18 mouse cellular contexts compared by ENCODE assay signal in the genomic region with DNA sequence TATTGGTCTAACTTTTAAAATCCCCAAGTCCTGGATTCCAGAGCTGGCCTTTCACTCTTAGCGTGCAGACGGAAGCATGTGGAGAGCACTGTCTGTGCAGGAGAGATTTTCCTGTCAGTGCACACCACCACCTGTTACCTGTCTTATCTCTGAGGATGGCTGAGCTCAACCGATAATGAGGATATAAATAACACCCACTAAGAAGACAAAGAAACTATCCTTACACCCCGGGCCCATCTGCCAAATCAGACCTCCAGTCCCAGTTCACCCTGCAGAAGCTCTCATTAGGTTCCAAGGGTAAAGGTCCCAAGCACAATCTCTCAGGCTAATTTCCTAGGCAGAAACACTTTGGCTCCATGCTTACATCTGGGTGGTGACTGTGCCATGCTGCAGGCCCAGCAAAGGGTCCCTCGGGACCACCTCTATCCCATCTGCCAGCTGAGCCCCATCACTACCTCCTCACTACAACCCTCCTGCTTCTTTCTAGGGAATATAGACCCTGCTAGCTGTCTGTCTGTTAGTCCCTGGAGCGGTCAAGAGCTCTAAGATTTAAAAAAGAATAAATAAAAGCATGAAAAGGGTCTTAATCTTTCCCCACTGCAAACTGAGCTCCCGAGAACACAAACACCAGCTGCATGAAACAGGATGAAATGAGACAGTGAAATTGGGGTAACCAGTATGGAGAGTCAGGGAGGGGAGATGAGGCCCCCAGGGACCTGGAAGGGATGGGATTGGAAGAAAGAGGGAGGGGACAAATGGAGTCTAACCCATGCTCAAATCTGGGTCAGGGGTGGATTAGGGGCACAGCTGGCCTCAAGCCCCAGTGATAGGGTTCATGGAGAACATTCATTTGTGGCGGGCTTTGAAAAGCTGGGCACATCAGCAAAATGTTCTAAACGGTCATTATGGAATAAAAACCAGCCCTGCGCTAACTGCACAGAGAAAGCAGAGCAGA. TPM values are rescaled to one million over a fixed set of nuclear protein-coding genes. Genes with fewer than 3 reads are reported as not detected.
DNase-seq lines count a peak whose midpoint lies in the region; ATAC-seq lines count a peak whose summit lies in the region.
"Had no signal": no experiment of that assay in that cellular context is flagged by ENCODE, and none has a peak within 500 bp of the region (broad histone marks: within the 10 kb centered on the region; RNA-seq: fewer than 3 reads in every experiment).

No protein-coding gene starts in this region.

- peaks cover 38% of the 10 kb centered on the region for H3K4me1 ChIP-seq in heart, embryonic 13.5 days
- peaks cover 19% of the 10 kb centered on the region for H3K4me1 ChIP-seq in midbrain, embryonic 12.5 days
- peaks cover 39% of the 10 kb centered on the region for H3K4me1 ChIP-seq in midbrain, embryonic 10.5 days
- H3K4me1 ChIP-seq in hindbrain, embryonic 13.5 days (replicated peaks) = peaks cover 32% of the 10 kb centered on the region
- peaks cover 35% of the 10 kb centered on the region for H3K4me1 ChIP-seq in neural tube, embryonic 13.5 days (replicated peaks)
- H3K4me1 ChIP-seq in kidney, embryonic 14.5 days (ENCODE audit: control insufficient read depth, insufficient read depth, low read length) = peaks cover 3% of the 10 kb centered on the region; the same call in 1 of the 2 replicates

- WGBS in heart, embryonic 13.5 days = 62% methylated on average over 10 of the region's 10 CpGs
- WGBS in midbrain, embryonic 12.5 days = 55% methylated on average over 10 of the region's 10 CpGs
- 79% methylated on average over 10 of the region's 10 CpGs for WGBS in midbrain, embryonic 10.5 days
- 39% methylated on average over 10 of the region's 10 CpGs for WGBS in hindbrain, embryonic 13.5 days
- WGBS in neural tube, embryonic 13.5 days = 40% methylated on average over 10 of the region's 10 CpGs
- WGBS in kidney, embryonic 14.5 days = 78% methylated on average over 10 of the region's 10 CpGs

- H3K9ac ChIP-seq in heart, embryonic 13.5 days = peak overlapping the region; percentile 29; the same call in 1 of the 2 replicates
- no peak overlapping the region for H3K9ac ChIP-seq in midbrain, embryonic 12.5 days (replicated peaks)
- H3K9ac ChIP-seq in hindbrain, embryonic 13.5 days = no peak overlapping the region
- 0 out of 2 replicates have a peak overlapping the region, but pooled peaks have one; percentile 8 for H3K9ac ChIP-seq in neural tube, embryonic 13.5 days
- no peak overlapping the region for H3K9ac ChIP-seq in kidney, embryonic 14.5 days (ENCODE audit: low read depth, low read length)
- H3K9ac ChIP-seq: forebrain, postnatal 0 days had no signal

- intact Hi-C loops in heart, postnatal 10 days (cut with DNase I) = no loop called here

- no peak overlapping the region for H3K4me3 ChIP-seq in heart, embryonic 13.5 days
- H3K4me3 ChIP-seq in midbrain, embryonic 12.5 days = no peak overlapping the region
- H3K4me3 ChIP-seq in midbrain, embryonic 10.5 days = no peak overlapping the region
- no peak overlapping the region for H3K4me3 ChIP-seq in hindbrain, embryonic 13.5 days
- H3K4me3 ChIP-seq in neural tube, embryonic 13.5 days = no peak overlapping the region
- no peak overlapping the region for H3K4me3 ChIP-seq in kidney, embryonic 14.5 days (ENCODE audit: low read length)
- H3K4me3 ChIP-seq: left cerebral cortex, adult 2 months had no signal

- H3K4me2 ChIP-seq in heart, embryonic 13.5 days = peak overlapping the region; percentile 29; the same call in 1 of the 2 replicates
- H3K4me2 ChIP-seq in midbrain, embryonic 12.5 days (replicated peaks) = no peak overlapping the region
- no peak overlapping the region for H3K4me2 ChIP-seq in hindbrain, embryonic 13.5 days
- H3K4me2 ChIP-seq in neural tube, embryonic 13.5 days = no peak overlapping the region; the same call in 1 of the 2 replicates
- H3K4me2 ChIP-seq in kidney, embryonic 14.5 days (replicated peaks; ENCODE audit: low read depth, low read length) = no peak overlapping the region

- no peak overlapping the region for H3K27ac ChIP-seq in heart, embryonic 13.5 days (replicated peaks)
- H3K27ac ChIP-seq in midbrain, embryonic 12.5 days (replicated peaks) = peak overlapping the region; percentile 31; the same call in 1 of the 2 replicates
- no peak overlapping the region for H3K27ac ChIP-seq in midbrain, embryonic 10.5 days (replicated peaks)
- peak overlapping the region; percentile 56 for H3K27ac ChIP-seq in hindbrain, embryonic 13.5 days
- H3K27ac ChIP-seq in neural tube, embryonic 13.5 days (replicated peaks) = peak overlapping the region; percentile 52
- no peak overlapping the region for H3K27ac ChIP-seq in kidney, embryonic 14.5 days (ENCODE audit: low read depth, low read length)
- H3K27ac ChIP-seq: left cerebral cortex, adult 2 months had no signal

- ATAC-seq in heart, embryonic 13.5 days (ENCODE audit: extremely low read depth, insufficient number of reproducible peaks, low FRiP score, low TSS enrichment) = no peak
- peak; percentile 46 for ATAC-seq in midbrain, embryonic 12.5 days (ENCODE audit: low FRiP score, low read depth)
- no peak for ATAC-seq in hindbrain, embryonic 13.5 days (ENCODE audit: low FRiP score)
- no peak for ATAC-seq in neural tube, embryonic 13.5 days (ENCODE audit: low read depth)
- ATAC-seq in kidney, embryonic 14.5 days (ENCODE audit: low FRiP score, low TSS enrichment) = no peak
- ATAC-seq: forebrain, postnatal 0 days; intestine, postnatal 0 days had no signal

- no peaks in the 10 kb centered on the region for H3K36me3 ChIP-seq in heart, embryonic 13.5 days
- H3K36me3 ChIP-seq in midbrain, embryonic 12.5 days = no peaks in the 10 kb centered on the region
- H3K36me3 ChIP-seq in midbrain, embryonic 10.5 days = no peaks in the 10 kb centered on the region
- H3K36me3 ChIP-seq in hindbrain, embryonic 13.5 days = no peaks in the 10 kb centered on the region
- no peaks in the 10 kb centered on the region for H3K36me3 ChIP-seq in neural tube, embryonic 13.5 days
- no peaks in the 10 kb centered on the region for H3K36me3 ChIP-seq in kidney, embryonic 14.5 days (ENCODE audit: control insufficient read depth, insufficient read depth, low read length)

- DNase-seq in heart, postnatal 10 days = no peak
- no peak for DNase-seq in midbrain, embryonic 10.5 days (ENCODE audit: low spot score)
- DNase-seq: adrenal gland, postnatal 25 days; cerebellum, adult 9-10 months; forebrain, postnatal 0 days; kidney, postnatal 10 days; lung, adult 2 months; lung, postnatal 36 days; thymus, postnatal 14 days had no signal

- no peaks in the 10 kb centered on the region for H3K9me3 ChIP-seq in heart, embryonic 13.5 days
- no peaks in the 10 kb centered on the region for H3K9me3 ChIP-seq in midbrain, embryonic 12.5 days
- no peaks in the 10 kb centered on the region for H3K9me3 ChIP-seq in midbrain, embryonic 10.5 days (replicated peaks)
- no peaks in the 10 kb centered on the region for H3K9me3 ChIP-seq in hindbrain, embryonic 13.5 days
- no peaks in the 10 kb centered on the region for H3K9me3 ChIP-seq in neural tube, embryonic 13.5 days
- no peaks in the 10 kb centered on the region for H3K9me3 ChIP-seq in kidney, embryonic 14.5 days (ENCODE audit: control insufficient read depth, low read length)

- H3K27me3 ChIP-seq in heart, embryonic 13.5 days (replicated peaks) = no peaks in the 10 kb centered on the region
- no peaks in the 10 kb centered on the region; the same call in 1 of the 2 replicates for H3K27me3 ChIP-seq in midbrain, embryonic 12.5 days
- H3K27me3 ChIP-seq in midbrain, embryonic 10.5 days (ENCODE audit: low read depth, poor library complexity, severe bottlenecking) = peaks cover 21% of the 10 kb centered on the region
- H3K27me3 ChIP-seq in hindbrain, embryonic 13.5 days = no peaks in the 10 kb centered on the region
- H3K27me3 ChIP-seq in neural tube, embryonic 13.5 days = no peaks in the 10 kb centered on the region
- no peaks in the 10 kb centered on the region for H3K27me3 ChIP-seq in kidney, embryonic 14.5 days (ENCODE audit: control insufficient read depth, insufficient read depth, low read length)

RNA-seq across cellular contexts. Expression of gene Gm10300, which starts 22.9 kb away (rescaled TPM):
- 0.08 and 0.13 TPM in 2 replicates for polyA plus RNA-seq in heart, embryonic 13.5 days (2015; fragmentation: Nextera tagmentation; extraction: Ambion mirVana)
- under 1 TPM in 1 of 2 experiments, not detected in 1; 0.10 TPM for total RNA-seq in heart, postnatal 10 days (2021)
- 0.15 TPM in 1 of 2 replicates, not detected in the other for polyA plus RNA-seq in midbrain, embryonic 12.5 days (2016; fragmentation: Nextera tagmentation; extraction: Ambion mirVana)
- polyA plus RNA-seq in midbrain, embryonic 10.5 days (2016; fragmentation: Nextera tagmentation; extraction: Ambion mirVana) = not detected in 2 replicates
- polyA plus RNA-seq in hindbrain, embryonic 13.5 days (2015; fragmentation: Nextera tagmentation; extraction: Ambion mirVana) = not detected in 2 replicates
- polyA plus RNA-seq in neural tube, embryonic 13.5 days (2015; fragmentation: Nextera tagmentation; extraction: Ambion mirVana) = 0.20 TPM in 1 of 2 replicates, not detected in the other
- polyA plus RNA-seq in kidney, embryonic 14.5 days (2014; fragmentation: Nextera tagmentation; extraction: Ambion mirVana) = 0.09 TPM in 1 of 2 replicates, not detected in the other
- total RNA-seq: ES-E14; left cerebral cortex, adult 2 months had no signal
- polyA plus RNA-seq: forebrain, postnatal 0 days; limb, embryonic 11.5 days had no signal

RNA-seq across cellular contexts. Expression of gene Epb41, which starts 23.5 kb away (rescaled TPM):
- 58.5 and 76.5 TPM in 2 replicates for polyA plus RNA-seq in heart, embryonic 13.5 days (2015; fragmentation: Nextera tagmentation; extraction: Ambion mirVana)
- 100 to 1,000 TPM in 1 of 2 experiments, 10 to 100 TPM in 1; 86.0 to 131 TPM for total RNA-seq in heart, postnatal 10 days (2021)
- 227 and 251 TPM in 2 replicates for polyA plus RNA-seq in midbrain, embryonic 12.5 days (2016; fragmentation: Nextera tagmentation; extraction: Ambion mirVana)
- 123 and 167 TPM in 2 replicates for polyA plus RNA-seq in midbrain, embryonic 10.5 days (2016; fragmentation: Nextera tagmentation; extraction: Ambion mirVana)
- 94.7 and 95.1 TPM in 2 replicates for polyA plus RNA-seq in hindbrain, embryonic 13.5 days (2015; fragmentation: Nextera tagmentation; extraction: Ambion mirVana)
- 95.5 and 113 TPM in 2 replicates for polyA plus RNA-seq in neural tube, embryonic 13.5 days (2015; fragmentation: Nextera tagmentation; extraction: Ambion mirVana)
- 52.5 and 78.5 TPM in 2 replicates for polyA plus RNA-seq in kidney, embryonic 14.5 days (2014; fragmentation: Nextera tagmentation; extraction: Ambion mirVana)

Comparison
In these comparisons a context has a peak if more than half of its experiments do, and no peak if none do; other contexts are left out.
1. H3K27ac ChIP-seq: peak in midbrain, embryonic 12.5 days (single experiment), hindbrain, embryonic 13.5 days (single experiment) and neural tube, embryonic 13.5 days (single experiment); none in heart, embryonic 13.5 days (single experiment), midbrain, embryonic 10.5 days (single experiment) and kidney, embryonic 14.5 days (single experiment).
2. H3K9ac ChIP-seq: peak in heart, embryonic 13.5 days (single experiment) and neural tube, embryonic 13.5 days (single experiment); none in midbrain, embryonic 12.5 days (single experiment), hindbrain, embryonic 13.5 days (single experiment) and kidney, embryonic 14.5 days (single experiment).